8 mouse cellular contexts compared by ENCODE assay signal in genomic region chr14:122983226-122984215, GRCm38 (mm10). TPM values are rescaled to one million over a fixed set of nuclear protein-coding genes. Genes with fewer than 3 reads are reported as not detected.
A peak's percentile ranks its signal among the peaks of the same experiment; 100 is the strongest.
DNase-seq lines count a peak whose midpoint lies in the region; ATAC-seq lines count a peak whose summit lies in the region.

Gene Tmtc4 (minus strand): TSS chr14:122984035.

- peak; percentile 88 for ATAC-seq in inflammation-experienced regulatory T-cells, adult 6 months
- ATAC-seq in megakaryocyte-erythroid progenitor cell, adult 5-6 weeks (replicated peaks; ENCODE audit: low FRiP score, low TSS enrichment, poor library complexity, severe bottlenecking) = peak; percentile 96

- DNase-seq in adrenal gland, adult (ENCODE audit: inconsistent age in 2 of 2, low spot score in 1 of 2) = peak; percentile 96 to 98
- peak; percentile 96 for DNase-seq in embryo, embryonic 10.5 days (ENCODE audit: low spot score)
- DNase-seq in gastrocnemius, postnatal 14 days = peak; percentile 95
- DNase-seq in left cerebral cortex, postnatal 10 days (ENCODE audit: extremely low spot score in 1 of 2, low spot score in 2 of 2) = peak; percentile 94 to 96
- DNase-seq in right cerebral cortex, postnatal 25 days = peak; percentile 95
- peak; percentile 95 for DNase-seq in yolk sac, embryonic 10.5 days (ENCODE audit: low spot score)

- intact Hi-C loops in gastrocnemius, postnatal 14 days (cut with DNase I; ENCODE audit: low total_unique reads) = no loop called here
- intact Hi-C loops in left cerebral cortex, postnatal 10 days (cut with DNase I) = no loop called here

RNA-seq across cellular contexts. Expression of gene Tmtc4, which starts in this region (rescaled TPM):
- total RNA-seq in gastrocnemius, postnatal 14 days (2021) = 1 to 10 TPM; 5.7 to 6.7 TPM
- 10 to 100 TPM in 2 of 3 experiments, 1 to 10 TPM in 1; 9.1 to 24.4 (median 21.4) TPM for polyA plus RNA-seq in inflammation-experienced regulatory T-cells, adult 6 months (2017; shearing (Covaris generic))
- 10 to 100 TPM; 34.8 to 52.1 TPM for total RNA-seq in left cerebral cortex, postnatal 10 days (2021)
- total RNA-seq in megakaryocyte-erythroid progenitor cell, adult 5-6 weeks (2014; fragmentation: Nextera tagmentation) = 7.6 and 10.6 TPM in 2 replicates
- 6.9 and 10.6 TPM in 2 replicates for total RNA-seq in megakaryocyte-erythroid progenitor cell, adult 5-6 weeks (2017)

Comparison
In these comparisons a context has a peak if more than half of its experiments do, and no peak if none do; other contexts are left out.
1. Peak in every context shown above with its lines: DNase-seq and ATAC-seq.